Mouse (Mus musculus) stomach, embryonic 14.5 days (tissue): ENCODE results near the gene Zc3h18. TPM values are rescaled to one million over a fixed set of nuclear protein-coding genes. Genes with fewer than 3 reads are reported as not detected.

ENCODE experiments used
- ATAC-seq: fragments of 200-750 bp; cut with Nextera tagmentation; 2 replicates; pipeline ENCODE4 v1.8.0; 2017; ENCODE audit warnings: low read depth, moderate TSS enrichment; ENCODE audit not compliant: insufficient number of reproducible peaks, insufficient read depth, low FRiP score
- H3K27ac ChIP-seq: fragments of 300-500 bp; sonication (generic); 2 replicates; pipeline ENCODE4 v1.5.1; 2014; ENCODE audit warnings: mild to moderate bottlenecking, low read length, moderate library complexity, mixed read lengths
- H3K27me3 ChIP-seq: fragments of 300-500 bp; sonication (generic); 2 replicates; pipeline ENCODE4 v1.6.1; 2014; ENCODE audit warnings: low read length, control low read depth, mixed read lengths; ENCODE audit not compliant: control insufficient read depth, insufficient read depth
- H3K36me3 ChIP-seq: fragments of 300-500 bp; sonication (generic); 2 replicates; pipeline ENCODE4 v1.6.1; 2014; ENCODE audit warnings: mild to moderate bottlenecking, control low read depth, low read length, moderate library complexity, mixed read lengths; ENCODE audit not compliant: control insufficient read depth, insufficient read depth
- H3K4me1 ChIP-seq: fragments of 300-500 bp; sonication (generic); 2 replicates; pipeline ENCODE4 v1.6.1; 2014; ENCODE audit warnings: low read length, control low read depth, mixed read lengths; ENCODE audit not compliant: control insufficient read depth, insufficient read depth
- H3K4me2 ChIP-seq: fragments of 300-500 bp; sonication (generic); replicated peaks from 2 replicates; pipeline ENCODE4 v1.6.1; 2014; ENCODE audit warnings: low read depth, low read length, control low read depth
- H3K4me3 ChIP-seq: fragments of 300-500 bp; sonication (generic); 2 replicates; pipeline ENCODE4 v1.5.1; 2014; ENCODE audit warnings: low read depth, low read length, control low read depth
- H3K9ac ChIP-seq: fragments of 300-500 bp; sonication (generic); replicated peaks from 2 replicates; pipeline ENCODE4 v1.6.1; 2014; ENCODE audit warnings: low read depth, mild to moderate bottlenecking, control low read depth, low read length, moderate library complexity, mixed read lengths
- H3K9me3 ChIP-seq: fragments of 300-500 bp; sonication (generic); 2 replicates; pipeline ENCODE4 v1.6.1; 2016; ENCODE audit warnings: low read depth, low read length, control low read depth; ENCODE audit not compliant: control insufficient read depth
- WGBS: fragments of 180-500 bp; shearing (Covaris S2); extraction: QIAGEN DNeasy Blood & Tissue Kit; methylation state at CpG from one replicate; pipeline ENCODE4 v1.1.7; 2014; 5-methylcytosine and 5-hydroxymethylcytosine counted together
- polyA plus RNA-seq: library from polyadenylated mRNA; unstranded; fragments of >200 nt; fragmentation: Nextera tagmentation; extraction: Ambion mirVana; gene quantifications from 2 replicates; pipeline ENCODE4 v1.2.1, GENCODE M21; 2014

Zc3h18 gene
- polyA plus RNA-seq, 1 experiment from 2014 or later: 30.5 TPM

GRCm38 (mm10) chr8:122432443-122433268, 56.2 kb downstream of the Zc3h18 start, which contains the start of gene Cyba:
Gene Cyba (minus strand): TSS chr8:122432930.
- peak within 1 kb of the TSS; percentile 54 for H3K4me3 ChIP-seq
- H3K36me3 ChIP-seq: peaks cover 10% of the 10 kb centered on the region
- H3K4me1 ChIP-seq: peaks cover 17% of the 10 kb centered on the region
- peak within 1 kb of the TSS; percentile 71 for H3K9ac ChIP-seq
- WGBS: 3% methylated on average over 45 of the region's 45 CpGs
- H3K4me2 ChIP-seq: peak within 1 kb of the TSS; percentile 75
- no peaks in the 10 kb centered on the region for H3K27me3 ChIP-seq
- no peaks in the 10 kb centered on the region for H3K9me3 ChIP-seq
- H3K27ac ChIP-seq: peak within 1 kb of the TSS; percentile 44
- peak; percentile 85 for ATAC-seq

GRCm38 (mm10) chr8:122433269-122433905, 57.0 kb downstream of the Zc3h18 start:
- Histone ChIP-seq H3K4me3 (peak overlapping the region; percentile 54; the same call in 1 of the 2 replicates), H3K4me2 (peak overlapping the region; percentile 75), H3K36me3 (peaks cover 13% of the 10 kb centered on the region), H3K9ac (no peak overlapping the region), H3K27me3 (no peaks in the 10 kb centered on the region), H3K27ac (no peak overlapping the region; the same call in 1 of the 2 replicates), H3K9me3 (no peaks in the 10 kb centered on the region), H3K4me1 (peaks cover 21% of the 10 kb centered on the region)
- WGBS: 66% methylated on average over 11 of the region's 11 CpGs
- peak; percentile 53 for ATAC-seq

GRCm38 (mm10) chr8:122435375-122435774, 59.0 kb downstream of the Zc3h18 start:
- 88% methylated on average over 6 of the region's 6 CpGs for WGBS

GRCm38 (mm10) chr8:122436146-122436545, 59.7 kb downstream of the Zc3h18 start:
- 94% methylated on average over 9 of the region's 9 CpGs for WGBS

More at GRCm38 (mm10) chr8:122435375-122435774, 59.0 kb downstream of the Zc3h18 start:
- H3K9ac ChIP-seq: no peak overlapping the region
- H3K4me3 ChIP-seq: no peak overlapping the region
- no peak for ATAC-seq
- H3K27me3 ChIP-seq: no peaks in the 10 kb centered on the region
- H3K4me2 ChIP-seq: no peak overlapping the region
- no peak overlapping the region for H3K27ac ChIP-seq
- H3K4me1 ChIP-seq: peaks cover 22% of the 10 kb centered on the region
- H3K9me3 ChIP-seq: no peaks in the 10 kb centered on the region
- H3K36me3 ChIP-seq: peaks cover 14% of the 10 kb centered on the region

GRCm38 (mm10) chr8:122436586-122437125, 60.2 kb downstream of the Zc3h18 start:
- peaks cover 18% of the 10 kb centered on the region for H3K4me1 ChIP-seq
- H3K9ac ChIP-seq: no peak overlapping the region
- ATAC-seq: no peak
- WGBS: 88% methylated on average over 20 of the region's 20 CpGs
- no peak overlapping the region for H3K4me3 ChIP-seq
- H3K9me3 ChIP-seq: no peaks in the 10 kb centered on the region
- no peak overlapping the region for H3K27ac ChIP-seq
- H3K36me3 ChIP-seq: peaks cover 14% of the 10 kb centered on the region
- H3K27me3 ChIP-seq: no peaks in the 10 kb centered on the region
- H3K4me2 ChIP-seq: no peak overlapping the region

More at GRCm38 (mm10) chr8:122436146-122436545, 59.7 kb downstream of the Zc3h18 start:
- ATAC-seq: no peak
- Histone ChIP-seq H3K4me1 (peaks cover 22% of the 10 kb centered on the region), H3K4me3 (no peak overlapping the region), H3K4me2 (no peak overlapping the region), H3K27ac (no peak overlapping the region), H3K36me3 (peaks cover 14% of the 10 kb centered on the region), H3K27me3 (no peaks in the 10 kb centered on the region), H3K9me3 (no peaks in the 10 kb centered on the region), H3K9ac (no peak overlapping the region)

GRCm38 (mm10) chr8:122437708-122438331, 61.4 kb downstream of the Zc3h18 start:
- Histone ChIP-seq H3K9me3 (no peaks in the 10 kb centered on the region), H3K27ac (peak overlapping the region; percentile 84), H3K4me3 (no peak overlapping the region), H3K4me2 (peak overlapping the region; percentile 14; the same call in 1 of the 2 replicates), H3K36me3 (peaks cover 14% of the 10 kb centered on the region), H3K4me1 (peaks cover 18% of the 10 kb centered on the region), H3K27me3 (no peaks in the 10 kb centered on the region), H3K9ac (no peak overlapping the region)
- ATAC-seq: peak; percentile 47; the same call in 1 of the 2 replicates
- WGBS: 80% methylated on average over 13 of the region's 13 CpGs

- Histone ChIP-seq H3K4me2 (no peak overlapping the region), H3K4me1 (peaks cover 14% of the 10 kb centered on the region), H3K9me3 (no peaks in the 10 kb centered on the region), H3K9ac (no peak overlapping the region), H3K36me3 (peaks cover 14% of the 10 kb centered on the region), H3K4me3 (no peak overlapping the region), H3K27ac (no peak overlapping the region), H3K27me3 (no peaks in the 10 kb centered on the region)
- ATAC-seq: no peak
- 96% methylated on average over 16 of the region's 16 CpGs for WGBS
Observed at GRCm38 (mm10) chr8:122439336-122439735, 62.9 kb downstream of the Zc3h18 start.

GRCm38 (mm10) chr8:122441326-122441725, 64.9 kb downstream of the Zc3h18 start:
- H3K4me2 ChIP-seq: no peak overlapping the region
- H3K27me3 ChIP-seq: no peaks in the 10 kb centered on the region
- no peak overlapping the region for H3K4me3 ChIP-seq
- H3K36me3 ChIP-seq: peaks cover 11% of the 10 kb centered on the region
- no peak overlapping the region for H3K9ac ChIP-seq
- no peak for ATAC-seq
- H3K4me1 ChIP-seq: peaks cover 23% of the 10 kb centered on the region
- H3K27ac ChIP-seq: no peak overlapping the region
- no peaks in the 10 kb centered on the region for H3K9me3 ChIP-seq
- 80% methylated on average over 1 of the region's 1 CpGs for WGBS
